Mouse (Mus musculus): ENCODE measurements around the gene Smc3. TPM values are rescaled to one million over a fixed set of nuclear protein-coding genes. Genes with fewer than 3 reads are reported as not detected.

Smc3 gene
- 15.3 and 18.1 TPM in 2 replicates for total RNA-seq (2014; rRNA removed)
- 44.1 and 49.1 TPM in 2 replicates for polyA plus RNA-seq (2015; fragmentation: Nextera tagmentation; extraction: Ambion mirVana)

DNA sequence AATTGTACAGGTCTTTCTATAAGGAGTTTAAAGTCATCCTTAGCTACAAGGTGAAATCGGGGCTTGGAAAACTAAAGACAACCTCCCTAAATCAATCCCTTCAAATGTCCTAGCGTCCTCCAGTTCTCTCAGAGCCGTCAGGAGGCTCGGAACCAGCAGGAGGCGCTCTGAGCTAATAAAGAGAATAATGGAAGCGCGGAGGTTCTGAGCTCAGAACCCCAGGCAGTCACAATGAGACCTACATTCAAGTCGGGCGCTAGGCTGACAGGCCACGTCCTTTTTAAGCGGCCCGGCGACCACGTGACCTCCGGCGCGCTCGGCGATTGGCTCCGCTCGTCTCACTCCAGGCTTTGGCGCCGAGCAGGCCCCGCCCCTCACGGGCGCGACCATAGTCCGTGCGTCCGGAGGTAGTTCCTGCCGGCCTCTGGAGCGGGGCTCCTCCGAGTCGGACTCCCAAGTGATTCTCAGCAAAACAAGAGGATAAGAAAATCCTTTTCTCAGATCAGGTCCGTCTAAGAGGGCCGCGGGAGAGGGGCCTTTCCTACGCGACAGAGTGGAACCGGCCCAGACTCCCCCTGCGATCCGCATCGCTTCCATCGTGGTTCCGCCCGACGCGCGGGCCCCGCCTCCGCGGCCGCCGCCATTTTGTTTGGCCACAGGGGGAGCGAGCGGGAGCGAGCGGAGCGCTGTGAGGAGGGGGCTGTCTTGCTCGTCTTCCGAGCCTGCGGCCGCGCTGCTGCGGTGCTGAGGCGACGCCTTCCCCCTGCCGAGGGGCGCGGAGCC is at the start of gene Smc3:
TSS of gene Smc3 (plus strand) at position 642 of the 783 bp plus-strand sequence.
- under 1% methylated on average over 70 of the region's 70 CpGs for WGBS
- H3K9me3 ChIP-seq (ENCODE audit: low read length), result no peaks in the 10 kb centered on the region

DNA sequence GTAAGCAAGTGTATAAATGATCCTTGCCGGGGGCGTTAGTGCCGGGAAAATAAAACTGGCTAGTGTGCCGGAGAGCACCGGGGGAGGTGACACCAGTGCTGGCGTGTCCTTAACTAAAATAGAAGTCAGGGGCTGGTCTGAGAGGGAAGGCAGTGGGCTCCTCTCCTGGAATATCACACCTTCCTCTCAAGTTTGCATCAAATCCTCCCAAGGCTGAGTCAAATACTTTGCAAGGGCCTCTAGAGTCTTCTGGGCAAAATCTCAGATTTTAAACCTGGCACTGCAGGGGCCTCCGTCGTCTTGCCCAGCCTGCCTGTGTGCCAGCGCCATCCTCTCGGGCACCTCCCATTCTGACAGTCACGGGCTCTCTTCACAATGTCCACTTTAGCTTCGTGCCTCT is 49.2 kb upstream of the Smc3 start:
- Histone ChIP-seq H3K27me3 (ENCODE audit: insufficient read depth, low read length) (no peaks in the 10 kb centered on the region), H3K9me3 (ENCODE audit: low read length) (no peaks in the 10 kb centered on the region), H3K9ac (replicated peaks; ENCODE audit: low read length) (no peak overlapping the region), H3K4me2 (ENCODE audit: low read depth, low read length) (no peak overlapping the region), H3K4me3 (ENCODE audit: low read length) (no peak overlapping the region), H3K4me1 (ENCODE audit: insufficient read depth, low read length) (no peaks in the 10 kb centered on the region), H3K36me3 (ENCODE audit: insufficient read depth, low read length) (no peaks in the 10 kb centered on the region), H3K27ac (no peak overlapping the region)
- 68% methylated on average over 12 of the region's 12 CpGs for WGBS
- ATAC-seq, result no peak
- no peak for DNase-seq (ENCODE audit: low spot score)
- no peak for TF ChIP-seq CTCF (IDR thresholded peaks at IDR 0.05; ENCODE audit: low read depth)

More for the DNA sequence above, at the start of gene Smc3:
- Histone ChIP-seq H3K27me3 (ENCODE audit: insufficient read depth, low read length) (no peaks in the 10 kb centered on the region), H3K4me2 (ENCODE audit: low read depth, low read length) (peak within 1 kb of the TSS; percentile 98), H3K27ac (peak within 1 kb of the TSS; percentile 98), H3K4me3 (ENCODE audit: low read length) (peak within 1 kb of the TSS; percentile 96), H3K36me3 (ENCODE audit: insufficient read depth, low read length) (no peaks in the 10 kb centered on the region), H3K9ac (replicated peaks; ENCODE audit: low read length) (peak within 1 kb of the TSS; percentile 97), H3K4me1 (ENCODE audit: insufficient read depth, low read length) (peaks cover 13% of the 10 kb centered on the region; the same call in 1 of the 2 replicates)
- ATAC-seq, result peak; percentile 97
- TF ChIP-seq CTCF (IDR thresholded peaks at IDR 0.05; ENCODE audit: low read depth), result peak; percentile 76
- peak; percentile 98 for DNase-seq (ENCODE audit: low spot score)

DNA sequence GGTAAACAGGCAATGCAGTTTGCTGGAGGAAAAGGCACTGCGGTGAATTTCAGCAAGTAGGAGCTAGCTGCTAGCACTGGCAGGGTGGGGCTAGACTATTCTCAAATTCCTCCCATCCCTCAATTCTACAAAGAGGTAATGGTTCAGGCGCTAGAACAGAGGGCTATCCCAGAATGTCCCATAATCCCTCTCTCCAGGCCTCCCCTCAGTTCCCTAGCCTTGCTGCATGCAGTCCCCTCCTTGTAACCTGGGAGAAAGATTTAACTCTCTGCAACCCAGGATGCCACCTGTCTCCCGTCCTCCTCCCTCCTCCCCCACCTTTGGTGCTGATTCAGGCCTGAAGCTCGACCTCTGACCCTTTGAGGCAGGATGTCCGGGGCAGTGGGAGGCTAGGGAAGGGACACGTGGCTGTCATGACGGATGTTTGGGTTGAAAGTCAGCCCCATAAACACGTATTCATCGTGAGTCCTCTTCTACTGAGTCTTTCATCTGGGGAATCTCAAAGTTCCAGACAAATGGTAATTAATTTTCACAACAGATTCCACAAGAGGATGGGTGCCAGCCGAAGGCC is 47.9 kb upstream of the Smc3 start:
- Histone ChIP-seq H3K4me1 (ENCODE audit: insufficient read depth, low read length) (no peaks in the 10 kb centered on the region; the same call in 1 of the 2 replicates), H3K27ac (no peak overlapping the region), H3K36me3 (ENCODE audit: insufficient read depth, low read length) (no peaks in the 10 kb centered on the region), H3K27me3 (ENCODE audit: insufficient read depth, low read length) (no peaks in the 10 kb centered on the region), H3K4me3 (ENCODE audit: low read length) (no peak overlapping the region), H3K9ac (replicated peaks; ENCODE audit: low read length) (no peak overlapping the region), H3K9me3 (ENCODE audit: low read length) (no peaks in the 10 kb centered on the region), H3K4me2 (ENCODE audit: low read depth, low read length) (no peak overlapping the region)
- WGBS, result 40% methylated on average over 10 of the region's 10 CpGs
- TF ChIP-seq CTCF (IDR thresholded peaks at IDR 0.05; ENCODE audit: low read depth), result no peak
- ATAC-seq (no peak), DNase-seq (ENCODE audit: low spot score) (no peak)

DNA sequence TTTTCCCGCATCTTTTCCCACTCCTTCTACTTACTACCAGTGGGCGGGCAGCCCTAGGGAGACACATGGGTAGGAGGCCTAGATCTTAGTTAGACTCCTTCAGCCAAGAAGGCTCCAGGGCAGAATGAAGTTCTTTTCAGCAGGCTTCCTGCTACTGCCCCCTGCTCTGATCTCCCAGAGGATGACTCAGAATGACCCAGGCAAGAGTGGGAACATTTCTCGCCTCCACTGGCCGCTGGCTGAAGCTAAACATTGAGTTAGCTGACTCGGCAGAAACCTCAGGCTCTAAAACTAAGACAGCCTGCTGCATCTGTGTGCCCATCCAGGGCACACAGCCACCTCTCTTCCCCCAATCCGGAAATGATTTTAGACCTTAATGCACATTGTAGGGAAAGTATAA is 47.4 kb upstream of the Smc3 start:
- Histone ChIP-seq H3K9ac (replicated peaks; ENCODE audit: low read length) (no peak overlapping the region), H3K4me2 (ENCODE audit: low read depth, low read length) (no peak overlapping the region), H3K27ac (no peak overlapping the region), H3K36me3 (ENCODE audit: insufficient read depth, low read length) (no peaks in the 10 kb centered on the region), H3K9me3 (ENCODE audit: low read length) (no peaks in the 10 kb centered on the region), H3K4me3 (ENCODE audit: low read length) (no peak overlapping the region), H3K4me1 (ENCODE audit: insufficient read depth, low read length) (no peaks in the 10 kb centered on the region; the same call in 1 of the 2 replicates), H3K27me3 (ENCODE audit: insufficient read depth, low read length) (no peaks in the 10 kb centered on the region)
- ATAC-seq, result no peak
- TF ChIP-seq CTCF (IDR thresholded peaks at IDR 0.05; ENCODE audit: low read depth), result no peak
- 60% methylated on average over 6 of the region's 6 CpGs for WGBS
- no peak for DNase-seq (ENCODE audit: low spot score)

DNA sequence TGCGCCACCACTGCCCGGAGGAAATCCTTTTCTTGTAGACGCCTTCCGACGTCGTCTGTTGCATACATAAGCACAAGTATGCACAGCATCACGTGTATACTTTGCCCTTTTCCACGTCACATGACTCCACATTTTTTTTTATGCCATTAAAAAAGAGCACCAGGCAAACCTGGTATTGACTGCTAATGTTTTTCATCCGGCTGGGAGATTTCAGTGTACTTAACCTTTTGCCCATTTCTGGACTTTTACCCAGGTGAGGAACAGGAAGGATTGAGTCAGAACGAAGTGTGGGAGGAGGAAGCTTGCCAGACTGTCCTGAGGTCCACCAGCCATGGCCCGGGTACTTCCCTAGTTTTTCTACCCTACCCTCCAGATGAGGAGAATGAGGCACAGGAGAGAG is 45.8 kb upstream of the Smc3 start:
- DNase-seq (ENCODE audit: low spot score) (no peak), ATAC-seq (no peak)
- Histone ChIP-seq H3K4me1 (ENCODE audit: insufficient read depth, low read length) (no peaks in the 10 kb centered on the region; the same call in 1 of the 2 replicates), H3K36me3 (ENCODE audit: insufficient read depth, low read length) (no peaks in the 10 kb centered on the region), H3K4me2 (ENCODE audit: low read depth, low read length) (no peak overlapping the region), H3K27ac (no peak overlapping the region), H3K9me3 (ENCODE audit: low read length) (no peaks in the 10 kb centered on the region), H3K4me3 (ENCODE audit: low read length) (no peak overlapping the region), H3K9ac (replicated peaks; ENCODE audit: low read length) (no peak overlapping the region), H3K27me3 (ENCODE audit: insufficient read depth, low read length) (no peaks in the 10 kb centered on the region)
- WGBS, result 84% methylated on average over 11 of the region's 11 CpGs
- TF ChIP-seq CTCF (IDR thresholded peaks at IDR 0.05; ENCODE audit: low read depth), result no peak

DNA sequence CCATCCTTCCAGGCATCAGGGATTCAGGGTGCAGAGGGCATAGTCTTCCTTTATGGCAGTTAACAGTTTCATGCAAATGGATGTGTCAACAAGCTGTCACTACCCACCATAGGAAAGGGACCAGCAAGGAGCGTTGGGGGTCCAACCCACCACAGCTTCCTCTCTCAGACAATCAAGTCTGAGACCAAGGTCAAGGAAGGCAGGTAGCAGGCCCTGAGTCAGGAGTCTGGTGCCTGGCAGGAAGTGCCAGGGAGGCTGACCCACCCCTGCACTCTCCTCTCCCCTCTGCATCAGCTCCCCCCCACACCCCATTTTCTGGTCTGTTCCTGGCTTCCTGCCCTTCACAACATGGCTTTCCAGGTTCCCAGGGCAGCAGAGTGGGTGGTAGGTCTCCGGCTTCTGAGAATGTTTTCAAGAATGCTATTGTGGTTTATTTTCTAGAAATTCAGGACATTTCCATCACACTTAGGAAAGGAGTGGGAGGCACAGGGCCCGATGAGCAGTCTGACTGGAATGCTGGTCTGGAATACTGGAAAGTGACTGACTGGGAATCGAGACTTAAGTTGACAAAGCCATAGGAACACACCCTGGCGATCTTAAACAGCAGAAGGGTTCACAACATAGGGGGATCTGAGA is 45.1 kb upstream of the Smc3 start:
- no peak overlapping the region for H3K4me2 ChIP-seq (ENCODE audit: low read depth, low read length)
- no peak for ATAC-seq
- no peak for DNase-seq (ENCODE audit: low spot score)
- H3K9ac ChIP-seq (replicated peaks; ENCODE audit: low read length), result no peak overlapping the region
- H3K4me1 ChIP-seq (ENCODE audit: insufficient read depth, low read length), result no peaks in the 10 kb centered on the region; the same call in 1 of the 2 replicates
- H3K4me3 ChIP-seq (ENCODE audit: low read length), result no peak overlapping the region
- 74% methylated on average over 5 of the region's 5 CpGs for WGBS
- TF ChIP-seq CTCF (IDR thresholded peaks at IDR 0.05; ENCODE audit: low read depth), result no peak
- no peaks in the 10 kb centered on the region for H3K36me3 ChIP-seq (ENCODE audit: insufficient read depth, low read length)
- H3K9me3 ChIP-seq (ENCODE audit: low read length), result no peaks in the 10 kb centered on the region
- H3K27ac ChIP-seq, result no peak overlapping the region
- H3K27me3 ChIP-seq (ENCODE audit: insufficient read depth, low read length), result no peaks in the 10 kb centered on the region

Measured in hindbrain, postnatal 0 days (tissue).